Mouse (Mus musculus) adrenal gland (tissue): ENCODE results near the gene Gatd1.
"Not testable (repeated sequence)": the region's sequence is repeated elsewhere in the genome, so short reads cannot be mapped to it uniquely, and the experiment has no call there.

ENCODE experiments used
- intact Hi-C: fragments of 180-260 bp; cut with DNase I; formaldehyde crosslinking; loops from one replicate; pipeline ENCODE4 v1.15.1; 2025
- long read RNA-seq, 2 experiments: library from polyadenylated mRNA; unstranded; transcript quantifications; one replicate each; pipeline ENCODE4 v2.0.0; 2020; ENCODE audit warnings: borderline replicate concordance in 1 of 2; ENCODE audit not compliant: insufficient replicate concordance in 1 of 2

The Gatd1 gene
- long read RNA-seq, experiment 1, transcript Gatd1-201 (8 exons, 1,898 nt) = major isoform, 37 of 46 reads
- long read RNA-seq, experiment 1, partial matches to known transcripts = 2 of 46 reads
- long read RNA-seq, experiment 1, other reads (novel, unspliced or antisense) = 4 of 46 reads
- long read RNA-seq, experiment 2, transcript Gatd1-201 (8 exons, 1,898 nt) = major isoform, 43 of 50 reads
- long read RNA-seq, experiment 2, partial matches to known transcripts = 1 of 50 reads
- long read RNA-seq, experiment 2, other reads (novel, unspliced or antisense) = 6 of 50 reads

DNA sequence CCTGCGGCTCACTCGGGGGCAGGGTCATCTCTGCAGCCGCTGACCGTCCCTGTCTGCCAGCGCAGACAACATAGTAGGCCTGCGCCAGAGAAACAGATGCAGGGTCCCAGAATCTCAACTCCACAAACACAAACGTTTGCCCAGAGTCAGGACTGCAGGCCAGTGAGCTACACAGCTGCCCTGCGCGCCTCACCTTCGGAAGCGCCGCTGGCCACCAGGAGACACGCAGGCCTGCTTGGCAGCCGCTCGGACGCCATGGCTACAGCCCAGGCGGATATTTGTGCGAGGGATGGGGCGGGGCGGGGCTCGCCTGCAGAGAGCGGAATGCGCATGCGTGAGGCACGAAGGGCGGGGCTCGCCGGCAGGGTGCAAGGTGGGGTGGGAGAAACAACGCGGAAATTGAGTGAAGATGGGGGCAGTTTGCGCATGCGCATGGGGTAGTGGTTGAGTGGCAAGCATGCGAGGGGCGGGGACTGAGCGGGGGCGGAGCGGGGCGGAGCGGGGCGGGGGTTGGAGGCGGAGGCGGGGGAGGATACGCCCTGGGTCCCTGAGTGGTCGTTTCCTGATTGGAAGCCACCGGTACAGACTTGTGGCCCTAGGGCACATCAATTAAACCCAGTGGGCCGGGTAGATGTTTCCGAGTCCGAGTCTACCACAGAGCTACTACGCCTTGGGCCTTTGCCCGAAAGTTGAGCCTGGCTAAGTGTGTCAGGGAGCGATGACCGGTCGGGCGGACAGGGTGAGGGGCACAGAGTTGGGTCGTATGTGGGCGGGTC, at the start of gene Gatd1:
Gatd1 (minus strand) TSS at position 328 of the 776 bp plus-strand sequence.
- intact Hi-C loops = loop anchor here (5.0 kb wide), 1 partner anchor 43 kb away; the partner anchor contains the start of gene Pnpla2

- intact Hi-C loops = no loop called here
Measured at GRCm38 (mm10) chr7:141462333-141462821, 48.4 kb upstream of the Gatd1 start.

DNA sequence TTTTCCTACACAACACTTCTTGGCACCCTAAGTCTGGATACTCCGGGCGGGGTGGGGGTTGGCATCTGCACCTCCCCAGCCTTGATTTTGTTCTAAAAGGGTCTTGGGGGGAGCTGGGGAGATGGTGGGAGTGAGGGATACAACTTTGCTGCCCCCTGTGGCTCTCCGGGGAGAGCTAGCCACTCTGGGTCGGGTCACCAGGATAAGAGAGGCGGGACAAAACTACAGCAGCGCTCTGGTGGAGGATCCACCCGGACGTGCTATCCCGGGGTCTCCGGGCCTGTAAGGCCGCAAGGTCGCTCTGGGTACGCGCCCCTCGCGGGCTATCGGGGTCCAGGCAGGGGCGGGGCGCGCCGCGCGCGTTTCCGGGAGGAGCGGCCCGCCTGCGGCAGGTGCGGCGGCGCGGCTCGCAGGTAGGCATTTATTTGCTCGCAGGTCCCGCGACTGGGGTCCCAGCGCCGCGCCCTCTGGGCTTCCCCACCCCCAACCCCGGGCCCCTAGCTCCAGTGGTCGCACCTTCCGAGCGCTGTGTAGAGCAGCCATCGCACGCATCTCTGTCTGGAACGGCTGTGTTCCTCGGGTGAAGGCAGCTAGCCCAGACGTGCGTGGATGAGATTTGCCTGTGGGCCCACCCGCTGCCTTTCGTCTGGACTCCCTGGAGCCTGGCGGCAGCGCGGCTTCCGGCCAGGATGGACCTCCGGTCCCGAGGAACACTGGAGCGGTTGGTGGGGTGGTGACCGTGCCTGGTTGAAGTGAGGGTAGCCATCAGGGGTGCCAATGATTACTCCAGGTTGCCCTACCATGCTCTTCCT, 47.8 kb upstream of the Gatd1 start:
- intact Hi-C loops = no loop called here

DNA sequence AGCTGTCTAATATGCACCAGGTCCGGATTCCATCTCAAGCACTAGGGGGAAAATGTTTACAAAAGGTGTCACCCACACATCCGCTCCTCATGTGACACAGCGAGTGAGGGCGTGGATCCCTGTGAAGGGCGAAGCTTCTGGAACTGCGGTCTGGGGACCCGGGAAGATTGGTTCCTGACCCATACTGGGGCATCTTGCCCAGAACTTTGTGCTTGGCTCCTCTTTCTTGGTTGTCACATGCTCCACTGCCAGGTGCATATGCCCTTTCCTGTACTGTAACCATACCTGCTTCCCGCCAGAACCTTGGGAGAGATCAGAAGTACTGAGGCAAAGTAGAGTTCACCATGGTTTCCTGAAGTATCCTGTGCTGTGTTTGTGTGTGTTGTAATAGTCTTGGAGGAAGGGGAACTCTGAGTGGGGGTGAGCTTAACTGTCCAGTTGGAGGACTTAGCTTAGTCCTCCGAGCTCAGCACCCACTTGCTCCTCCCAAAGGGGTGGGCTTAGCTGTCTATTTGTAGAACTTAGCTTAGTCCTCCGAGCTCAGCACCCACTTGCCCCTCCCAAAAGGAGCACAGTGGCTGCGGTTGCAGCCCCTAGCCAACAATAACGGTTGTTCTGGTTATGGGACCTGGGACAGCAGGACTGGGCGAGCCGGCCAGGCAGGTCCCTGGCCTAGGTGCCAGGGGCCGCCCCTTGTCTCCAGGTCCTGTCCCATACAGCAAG, 46.6 kb upstream of the Gatd1 start, which contains the start of gene Cracr2b:
Cracr2b (plus strand) TSS at position 704 of the 723 bp plus-strand sequence.
- intact Hi-C loops = no loop called here

DNA sequence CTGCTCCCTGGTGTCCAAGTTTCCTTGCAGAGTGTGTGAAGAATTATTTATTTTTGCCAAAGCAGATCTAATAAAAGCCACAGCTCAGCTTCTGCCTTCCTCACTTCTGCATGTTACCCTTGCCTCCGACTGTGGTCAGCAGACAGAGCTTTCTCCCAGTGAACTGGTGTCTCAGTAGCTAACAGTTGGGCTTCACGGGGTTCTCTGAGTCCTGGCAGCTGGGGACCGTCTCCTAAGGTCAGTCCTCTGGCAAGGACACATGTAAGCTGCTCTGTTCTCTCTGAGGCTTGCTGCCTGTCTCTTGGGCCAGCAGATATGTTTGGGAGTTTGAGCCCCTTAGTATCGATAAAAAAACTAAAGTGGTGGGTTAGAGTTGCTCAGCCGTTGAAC, 46.1 kb upstream of the Gatd1 start:
- intact Hi-C loops = no loop called here

DNA sequence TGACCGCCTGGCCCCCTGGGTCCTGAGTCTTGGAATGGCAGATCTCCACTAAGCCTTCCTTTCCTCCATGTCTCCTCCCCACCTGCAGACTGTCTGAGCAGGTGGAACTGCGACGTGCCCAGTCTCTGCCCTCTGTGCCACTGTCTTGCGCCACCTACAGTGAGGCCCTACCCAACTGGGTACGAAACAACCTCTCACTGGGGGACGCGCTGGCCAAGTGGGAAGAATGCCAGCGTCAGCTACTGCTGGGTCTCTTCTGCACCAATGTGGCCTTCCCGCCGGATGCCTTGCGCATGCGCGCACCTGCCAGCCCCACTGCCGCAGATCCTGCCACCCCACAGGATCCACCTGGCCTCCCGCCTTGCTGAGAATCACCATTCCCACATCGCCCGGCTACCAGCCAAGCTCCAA, 45.4 kb upstream of the Gatd1 start:
- intact Hi-C loops = loop anchor here (5.0 kb wide), 1 partner anchor 47 kb away; the partner anchor contains the start of gene Gatd1

- intact Hi-C loops = loop anchor here (5.0 kb wide), 1 partner anchor 46 kb away; the partner anchor contains the start of gene Gatd1
Measured at GRCm38 (mm10) chr7:141458661-141459060, 44.7 kb upstream of the Gatd1 start.

GRCm38 (mm10) chr7:141457986-141458660, 44.2 kb upstream of the Gatd1 start:
- intact Hi-C loops = loop anchor here (5.0 kb wide), 1 partner anchor 46 kb away; the partner anchor contains the start of gene Gatd1

- intact Hi-C loops = loop anchor here (5.0 kb wide), 1 partner anchor 45 kb away; the partner anchor contains the start of gene Gatd1
Measured at GRCm38 (mm10) chr7:141457236-141457635, 43.3 kb upstream of the Gatd1 start.

DNA sequence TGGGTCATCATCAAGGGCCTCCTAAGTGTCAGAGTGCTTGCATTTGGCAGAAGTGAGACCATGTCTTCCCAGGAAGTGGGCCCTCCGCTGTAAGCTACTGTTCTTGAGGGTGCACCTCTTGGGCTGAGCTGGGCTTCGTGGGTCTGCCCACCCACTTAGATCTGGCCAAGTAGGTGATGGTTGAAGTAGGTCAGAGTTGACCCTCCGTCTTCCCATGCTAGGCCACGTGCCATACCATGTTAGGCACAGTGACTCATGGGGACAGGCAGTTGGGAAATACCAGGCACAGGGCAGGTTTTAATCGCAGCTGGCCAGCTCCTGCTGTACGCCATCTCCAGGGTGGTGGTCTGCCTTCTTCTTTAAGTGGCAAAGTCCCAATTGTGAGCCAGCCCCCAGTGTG, 42.8 kb upstream of the Gatd1 start:
- intact Hi-C loops = loop anchor here (5.0 kb wide), 1 partner anchor 44 kb away; the partner anchor contains the start of gene Gatd1

GRCm38 (mm10) chr7:141455610-141456314, 41.8 kb upstream of the Gatd1 start:
- intact Hi-C loops = loop anchor here (5.0 kb wide), 1 partner anchor 43 kb away; the partner anchor contains the start of gene Gatd1

- intact Hi-C loops = loop anchor here (5.0 kb wide), 1 partner anchor 43 kb away; the partner anchor contains the start of gene Gatd1
Measured at GRCm38 (mm10) chr7:141454967-141455551, 41.1 kb upstream of the Gatd1 start, which contains the start of gene Pnpla2. Gene Pnpla2 (plus strand): TSS chr7:141455198.

DNA sequence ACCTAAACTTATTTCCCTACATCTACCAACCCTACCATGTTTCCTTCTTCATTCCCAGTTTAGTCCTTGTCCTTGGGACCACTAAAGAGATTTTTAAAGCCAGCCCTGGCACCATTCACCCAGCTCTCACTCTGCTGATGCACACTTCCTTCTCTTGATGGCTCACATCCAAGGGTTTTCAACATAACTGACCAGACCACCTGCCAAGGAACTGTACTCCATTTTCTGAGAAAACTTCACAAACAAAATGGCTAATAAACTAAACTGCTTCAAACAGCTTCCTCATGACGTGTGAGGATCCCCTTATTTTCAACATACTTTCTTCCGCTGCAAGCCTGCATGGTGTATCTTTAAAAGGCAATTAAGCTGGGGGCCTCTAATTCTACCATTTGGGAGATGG, 39.7 kb upstream of the Gatd1 start:
- intact Hi-C loops = no loop called here

DNA sequence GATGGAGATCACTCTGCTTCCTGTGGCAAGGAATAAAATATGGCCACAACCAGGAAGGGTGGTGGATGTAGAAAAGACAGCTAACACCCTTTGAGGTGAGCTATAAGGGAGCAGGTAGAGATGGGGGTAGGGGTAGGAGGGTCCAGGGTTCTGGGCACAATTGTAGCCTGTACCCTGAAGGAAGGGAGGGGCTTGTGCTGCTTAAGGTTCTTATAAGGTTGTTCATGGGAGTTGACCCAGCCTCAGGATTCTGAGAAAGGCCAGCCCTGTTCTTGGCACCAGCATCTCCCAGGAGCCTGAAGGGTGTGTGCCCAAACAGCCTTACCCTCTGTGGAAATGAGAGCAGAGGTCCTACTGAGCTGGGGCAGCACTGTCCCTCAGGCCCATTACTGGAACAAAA, 38.0 kb upstream of the Gatd1 start:
- intact Hi-C loops = no loop called here

- intact Hi-C loops = no loop called here
Measured at GRCm38 (mm10) chr7:141447110-141447991, 33.4 kb upstream of the Gatd1 start, which contains the start of gene Rplp2. Gene Rplp2 (plus strand): TSS chr7:141447370.

- intact Hi-C loops = not testable (repeated sequence)
Measured at GRCm38 (mm10) chr7:141446374-141446773, 32.4 kb upstream of the Gatd1 start.

GRCm38 (mm10) chr7:141443828-141444237, 29.9 kb upstream of the Gatd1 start, which contains the start of gene Pidd1:
Gene Pidd1 (minus strand): TSS chr7:141444025.
- intact Hi-C loops = no loop called here
